Mouse (Mus musculus) A20 (cell line): ENCODE data around the gene Gsn.

Source experiments
- DNase-seq: peaks from one replicate; pipeline ENCODE4 v3.0.0-alpha.2; 2011; ENCODE audit warnings: low read depth, low spot score

The Gsn gene

DNA sequence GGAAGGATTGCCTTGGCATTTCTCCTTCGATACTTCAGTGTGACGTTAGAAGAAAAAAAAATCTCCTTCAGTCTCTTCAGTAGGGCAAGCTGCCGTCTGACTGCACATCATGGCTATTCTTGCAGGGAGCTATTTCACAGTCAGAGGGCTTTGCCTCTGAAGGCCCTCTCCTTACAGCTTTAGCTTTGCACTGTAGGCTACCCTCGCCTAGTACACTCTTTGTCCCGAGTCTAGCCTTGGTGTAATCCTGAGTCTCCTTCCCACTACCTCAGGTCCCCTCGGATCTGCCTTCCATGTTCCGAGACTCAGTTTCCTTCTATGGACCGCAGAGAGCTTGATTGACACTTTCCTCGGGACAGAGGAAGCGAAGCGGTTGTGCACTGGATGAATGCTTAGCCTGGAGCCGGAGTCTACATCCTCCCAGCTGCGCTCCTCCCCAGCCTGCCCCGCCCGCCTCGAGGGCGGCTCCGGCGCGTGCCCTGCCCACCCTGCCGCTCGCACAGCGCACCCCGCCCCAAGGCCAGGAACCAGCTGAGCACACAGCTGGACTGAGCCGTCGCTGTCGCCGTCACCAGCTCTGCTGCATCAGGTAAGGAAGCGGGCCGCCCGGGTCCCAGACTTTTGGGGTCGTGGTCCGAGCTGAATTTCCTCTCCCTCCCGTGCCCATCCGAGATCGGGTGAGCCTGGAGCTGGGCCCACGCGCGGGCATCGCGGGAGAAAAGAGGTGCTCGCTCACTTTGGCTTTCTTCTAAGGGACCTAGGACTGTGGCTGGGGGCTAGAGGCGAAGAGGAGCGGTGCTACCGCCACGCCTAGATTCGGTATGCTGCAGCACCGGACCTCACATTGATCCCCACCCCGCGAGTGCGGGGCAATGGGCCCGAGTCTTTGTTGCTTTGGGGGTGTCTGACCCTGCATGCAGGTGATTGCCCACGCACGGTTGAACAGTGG lies at the start of gene Gsn:
Gene Gsn, plus strand, starts transcription at position 496 of the 949 bp plus-strand sequence.
- DNase-seq = peak; percentile 86

DNA sequence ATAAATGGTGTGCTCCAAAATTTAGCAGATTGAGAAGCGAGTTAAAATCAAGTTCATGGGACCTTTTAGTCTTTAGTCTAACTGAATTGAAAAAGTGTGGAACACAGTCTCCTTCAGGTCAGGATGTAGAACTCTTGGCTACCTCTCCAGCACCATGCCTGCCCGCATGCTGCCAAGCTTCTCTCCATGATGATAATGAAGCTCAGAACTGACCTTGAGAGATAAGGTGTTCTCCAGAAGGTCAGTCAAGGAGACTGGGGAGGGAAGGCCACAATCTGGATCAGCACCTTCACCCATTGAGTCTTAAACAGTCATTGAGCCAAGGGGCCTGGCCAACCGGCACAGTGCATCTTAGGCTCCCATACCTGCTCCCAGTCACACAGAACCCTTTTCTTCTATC lies 49.4 kb upstream of the Gsn start:
- DNase-seq = no peak

GRCm38 (mm10) chr2:35208054-35208453 lies 48.1 kb upstream of the Gsn start:
- no peak for DNase-seq

- DNase-seq = peak; percentile 90
These were observed 47.1 kb upstream of the Gsn start for GRCm38 (mm10) chr2:35208931-35209665.

DNA sequence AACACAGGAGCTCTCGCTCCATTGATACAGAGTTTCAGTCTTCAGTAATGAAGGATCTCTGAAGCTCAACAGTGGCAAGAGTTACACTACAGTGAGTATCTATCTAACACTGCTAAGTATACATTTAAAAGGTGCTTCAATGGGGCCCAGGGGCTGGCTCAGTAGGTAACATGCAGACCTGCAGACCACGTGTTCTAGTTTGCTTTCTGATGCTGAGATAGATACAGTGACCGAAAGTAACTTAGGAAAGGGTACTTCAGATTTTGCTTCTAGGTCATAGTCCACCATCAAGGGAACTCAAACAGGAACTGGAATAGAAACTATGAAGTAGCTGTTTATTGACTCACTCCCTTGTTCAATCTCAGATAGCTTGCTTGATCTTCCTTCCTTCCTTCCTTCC lies 44.5 kb upstream of the Gsn start:
- DNase-seq = no peak

GRCm38 (mm10) chr2:35213345-35213910 lies 42.8 kb upstream of the Gsn start:
- DNase-seq = no peak

GRCm38 (mm10) chr2:35214881-35215358 lies 41.3 kb upstream of the Gsn start:
- peak; percentile 78 for DNase-seq

- DNase-seq = no peak
These were observed 40.8 kb upstream of the Gsn start for GRCm38 (mm10) chr2:35215363-35215762.

DNA sequence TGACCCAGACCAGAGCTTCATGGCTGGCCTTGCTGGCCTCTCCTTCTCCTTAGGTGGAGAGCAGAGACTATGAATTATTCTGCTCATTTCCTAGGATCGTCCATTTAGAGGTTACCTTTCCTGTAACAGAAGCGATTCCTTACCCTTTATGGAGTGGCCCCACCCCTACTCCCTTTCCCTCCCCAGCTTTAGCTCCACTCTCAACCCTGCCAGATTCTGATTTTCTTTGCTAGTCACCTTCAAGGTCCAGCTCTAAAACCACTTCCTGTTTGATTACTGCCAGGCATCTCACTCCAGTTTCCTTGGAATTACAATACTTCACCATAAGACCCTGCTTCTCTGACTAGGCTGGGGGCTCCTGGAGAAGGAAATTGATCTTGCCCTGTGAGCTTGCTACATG lies 39.5 kb upstream of the Gsn start:
- DNase-seq = no peak

- no peak for DNase-seq
These were observed 37.4 kb upstream of the Gsn start for GRCm38 (mm10) chr2:35218736-35219135.

- no peak for DNase-seq
These were observed 33.3 kb upstream of the Gsn start for GRCm38 (mm10) chr2:35222822-35223391.

DNA sequence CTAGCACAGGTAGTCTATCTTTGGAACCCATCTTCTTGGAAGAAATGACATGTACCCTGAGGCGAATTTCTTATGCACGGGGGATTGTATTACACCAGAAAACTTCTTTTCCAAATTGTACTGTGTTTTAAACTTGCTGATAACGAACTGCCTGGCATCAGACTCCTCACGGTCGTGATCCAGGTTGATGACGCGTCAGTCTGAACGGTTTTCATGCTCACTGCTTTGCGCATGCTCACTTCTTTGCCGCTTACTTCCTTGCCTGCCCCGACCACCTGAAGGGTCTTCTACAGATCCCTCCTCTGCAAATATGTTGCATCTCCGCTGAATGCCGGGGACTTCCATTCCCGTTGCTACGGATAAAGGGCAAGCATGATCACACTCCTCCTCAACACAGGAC lies 31.9 kb upstream of the Gsn start:
- no peak for DNase-seq

- no peak for DNase-seq
These were observed 28.0 kb upstream of the Gsn start for GRCm38 (mm10) chr2:35228145-35228544.

GRCm38 (mm10) chr2:35230215-35230614 lies 26.0 kb upstream of the Gsn start:
- no peak for DNase-seq

- DNase-seq = no peak
These were observed 24.3 kb upstream of the Gsn start for GRCm38 (mm10) chr2:35231871-35232270.

GRCm38 (mm10) chr2:35232595-35233445 lies 23.4 kb upstream of the Gsn start:
- peak; percentile 78 for DNase-seq

DNA sequence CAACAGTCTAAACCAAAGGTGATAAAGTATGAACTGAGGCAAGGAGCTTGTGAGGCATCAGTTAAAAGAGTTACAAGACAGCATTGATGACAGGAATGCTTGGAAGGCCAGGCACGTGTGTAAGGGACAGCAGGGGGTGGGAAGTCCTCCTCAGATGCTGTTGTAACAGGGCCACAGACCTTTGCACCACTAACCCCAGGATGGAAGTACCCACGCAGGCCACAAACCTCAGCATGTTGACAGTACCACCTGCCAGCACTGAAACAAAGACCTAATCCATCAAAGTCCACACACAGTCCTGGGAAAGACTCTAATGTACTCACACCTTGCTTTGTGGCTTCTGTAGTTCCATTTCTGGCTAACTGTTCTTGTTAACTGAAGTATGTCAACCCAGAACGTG lies 22.3 kb upstream of the Gsn start:
- DNase-seq = no peak

GRCm38 (mm10) chr2:35235021-35235420 lies 21.2 kb upstream of the Gsn start:
- no peak for DNase-seq

DNA sequence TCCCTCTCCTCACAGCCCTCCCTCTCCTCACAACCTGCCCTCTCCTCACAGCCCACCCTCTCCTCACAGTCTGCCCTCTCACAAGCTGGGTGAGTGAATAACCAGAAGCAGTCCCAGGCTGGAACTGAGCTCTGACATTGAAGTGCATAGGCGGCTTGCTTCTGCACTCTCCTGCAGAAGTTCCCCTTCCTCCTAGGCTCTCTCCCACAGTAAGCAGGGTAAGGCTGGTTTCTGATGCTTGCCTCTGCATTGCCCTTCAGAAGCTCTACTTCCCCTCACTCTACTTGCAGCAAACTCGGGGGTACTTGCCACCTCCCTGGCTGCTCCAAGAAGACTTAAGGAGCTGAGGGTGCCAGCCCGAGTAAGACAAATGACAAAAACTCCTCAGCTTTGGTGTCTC lies 11.9 kb upstream of the Gsn start:
- no peak for DNase-seq

DNA sequence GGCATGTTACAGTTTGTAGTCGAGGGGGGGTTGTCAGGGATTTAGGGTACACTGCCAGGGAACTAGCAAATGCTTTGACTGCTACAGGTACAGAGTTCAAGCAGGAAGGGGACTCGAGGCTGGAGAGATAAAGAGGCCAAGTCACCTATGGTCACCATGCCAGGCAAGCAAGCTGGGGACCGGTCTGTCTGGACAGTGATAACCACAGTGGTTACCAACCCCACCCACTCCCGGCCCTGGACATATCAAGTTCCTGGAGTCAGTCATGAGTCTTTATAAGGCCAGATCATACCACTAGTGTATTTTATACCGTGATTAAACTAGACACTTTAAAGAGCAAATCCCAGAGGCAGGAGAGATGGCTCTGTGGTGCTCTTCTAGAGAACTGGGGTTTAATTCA lies 8.4 kb upstream of the Gsn start:
- no peak for DNase-seq

DNA sequence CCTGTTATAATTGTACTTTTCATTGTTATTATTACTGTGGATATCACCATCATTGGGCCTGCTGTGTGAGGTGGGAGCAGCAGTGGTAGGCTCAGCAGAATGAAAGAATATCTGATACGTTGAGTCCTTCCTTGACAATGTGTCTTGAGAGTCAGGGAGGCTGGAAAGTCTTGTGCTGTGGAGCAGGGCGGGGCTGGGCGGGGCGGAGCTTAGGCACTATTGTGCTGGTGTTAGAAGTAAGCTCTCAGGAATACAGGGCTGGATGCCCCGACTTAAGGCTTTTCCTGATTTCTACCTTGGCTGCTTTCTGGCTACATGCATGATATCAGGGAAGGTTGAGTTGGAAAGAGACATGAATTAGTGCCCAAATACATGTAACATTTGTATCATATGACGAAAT lies 3.4 kb upstream of the Gsn start:
- no peak for DNase-seq
